Comparison of ENCODE assay signal across 9 mouse cellular contexts in genomic region chr11:90071747-90072146, GRCm38 (mm10). TPM values are rescaled to one million over a fixed set of nuclear protein-coding genes. Genes with fewer than 3 reads are reported as not detected.
DNase-seq lines count a peak whose midpoint lies in the region; ATAC-seq and TF ChIP-seq lines count a peak whose summit lies in the region.
"Had no signal": no experiment of that assay in that cellular context is flagged by ENCODE, and none has a peak within 500 bp of the region (broad histone marks: within the 10 kb centered on the region; RNA-seq: fewer than 3 reads in every experiment).

No protein-coding gene starts in this region.

- no peaks in the 10 kb centered on the region for H3K9me3 ChIP-seq in heart, embryonic 11.5 days (replicated peaks; ENCODE audit: control insufficient read depth, low read length)
- H3K9me3 ChIP-seq in embryonic facial prominence, embryonic 15.5 days (replicated peaks), result no peaks in the 10 kb centered on the region
- H3K9me3 ChIP-seq in lung, embryonic 14.5 days (ENCODE audit: low read depth, low read length), result no peaks in the 10 kb centered on the region
- H3K9me3 ChIP-seq in forebrain, embryonic 10.5 days, result no peaks in the 10 kb centered on the region

- 39% methylated on average over 9 of the region's 9 CpGs for WGBS in heart, embryonic 11.5 days (ENCODE audit: insufficient replicate concordance)
- 21% methylated on average over 9 of the region's 9 CpGs for WGBS in embryonic facial prominence, embryonic 15.5 days
- 16% methylated on average over 9 of the region's 9 CpGs for WGBS in lung, embryonic 14.5 days
- WGBS in forebrain, embryonic 10.5 days, result 64% methylated on average over 9 of the region's 9 CpGs

- H3K27me3 ChIP-seq in heart, embryonic 11.5 days (ENCODE audit: control insufficient read depth, insufficient read depth, low read length), result no peaks in the 10 kb centered on the region
- no peaks in the 10 kb centered on the region for H3K27me3 ChIP-seq in embryonic facial prominence, embryonic 15.5 days
- no peaks in the 10 kb centered on the region for H3K27me3 ChIP-seq in lung, embryonic 14.5 days (ENCODE audit: insufficient read depth, low read length)
- no peaks in the 10 kb centered on the region for H3K27me3 ChIP-seq in forebrain, embryonic 10.5 days (ENCODE audit: poor library complexity, severe bottlenecking)

- intact Hi-C loops in heart, postnatal 36 days (cut with DNase I), result no loop called here

- H3K9ac ChIP-seq in heart, embryonic 11.5 days (ENCODE audit: low read depth, low read length), result no peak overlapping the region
- H3K9ac ChIP-seq in embryonic facial prominence, embryonic 15.5 days, result no peak overlapping the region
- H3K9ac ChIP-seq in lung, embryonic 14.5 days, result no peak overlapping the region

- no peak for ATAC-seq in heart, embryonic 11.5 days (replicated peaks; ENCODE audit: insufficient number of reproducible peaks, low FRiP score, low TSS enrichment)
- ATAC-seq in embryonic facial prominence, embryonic 15.5 days (ENCODE audit: insufficient number of reproducible peaks, low FRiP score, low TSS enrichment, low read depth), result peak; percentile 80
- peak; percentile 78; the same call in 1 of the 2 replicates for ATAC-seq in lung, embryonic 14.5 days (ENCODE audit: insufficient read depth)
- ATAC-seq in inflammation-experienced regulatory T-cells, adult 6 months, result no peak

- peaks cover 5% of the 10 kb centered on the region; the same call in 1 of the 2 replicates for H3K4me1 ChIP-seq in heart, embryonic 11.5 days (ENCODE audit: control insufficient read depth, insufficient read depth, low read length)
- peaks cover 14% of the 10 kb centered on the region; the same call in 1 of the 2 replicates for H3K4me1 ChIP-seq in embryonic facial prominence, embryonic 15.5 days
- H3K4me1 ChIP-seq in lung, embryonic 14.5 days (ENCODE audit: insufficient read depth), result 0 out of 2 replicates have a peak, but pooled peaks cover 5% of the 10 kb centered on the region
- peaks cover 6% of the 10 kb centered on the region for H3K4me1 ChIP-seq in forebrain, embryonic 10.5 days

- H3K4me2 ChIP-seq in heart, embryonic 11.5 days, result peak overlapping the region; percentile 34
- H3K4me2 ChIP-seq in embryonic facial prominence, embryonic 15.5 days (replicated peaks), result peak overlapping the region; percentile 17; the same call in 1 of the 2 replicates
- peak overlapping the region; percentile 23 for H3K4me2 ChIP-seq in lung, embryonic 14.5 days

- no peak for DNase-seq in heart, postnatal 36 days
- DNase-seq in ES-CJ7 (ENCODE audit: low read depth, low spot score), result peak; percentile 2
- peak; percentile 58 for DNase-seq in lung, embryonic 14.5 days
- no peak for DNase-seq in forebrain, embryonic 10.5 days (ENCODE audit: extremely low spot score, low spot score)
- no peak for DNase-seq in testis, postnatal 14 days (ENCODE audit: low spot score)
- DNase-seq: thymus, adult 2 months had no signal

- TF ChIP-seq CTCF in lung, embryonic 14.5 days (IDR thresholded peaks at IDR 0.05; ENCODE audit: low read depth), result no peak

- no peak overlapping the region for H3K27ac ChIP-seq in heart, embryonic 11.5 days (ENCODE audit: low read depth, low read length)
- no peak overlapping the region for H3K27ac ChIP-seq in embryonic facial prominence, embryonic 15.5 days (replicated peaks)
- 0 out of 2 replicates have a peak overlapping the region, but pooled peaks have one; percentile 4 for H3K27ac ChIP-seq in lung, embryonic 14.5 days (ENCODE audit: low read depth)
- H3K27ac ChIP-seq in forebrain, embryonic 10.5 days, result no peak overlapping the region

- H3K4me3 ChIP-seq in heart, embryonic 11.5 days (ENCODE audit: low read depth, low read length), result no peak overlapping the region
- H3K4me3 ChIP-seq in embryonic facial prominence, embryonic 15.5 days (replicated peaks), result no peak overlapping the region
- no peak overlapping the region for H3K4me3 ChIP-seq in lung, embryonic 14.5 days (ENCODE audit: low read depth, low read length)
- H3K4me3 ChIP-seq in forebrain, embryonic 10.5 days, result no peak overlapping the region

- H3K36me3 ChIP-seq in heart, embryonic 11.5 days (ENCODE audit: control insufficient read depth, insufficient read depth, low read length), result no peaks in the 10 kb centered on the region
- H3K36me3 ChIP-seq in embryonic facial prominence, embryonic 15.5 days, result no peaks in the 10 kb centered on the region
- no peaks in the 10 kb centered on the region for H3K36me3 ChIP-seq in lung, embryonic 14.5 days (ENCODE audit: insufficient read depth)
- H3K36me3 ChIP-seq in forebrain, embryonic 10.5 days (replicated peaks), result no peaks in the 10 kb centered on the region

RNA-seq across cellular contexts. Expression of gene Tmem100, which starts 41.6 kb away (rescaled TPM):
- 15.6 and 17.2 TPM in 2 replicates for polyA plus RNA-seq in heart, embryonic 11.5 days (2014; fragmentation: Nextera tagmentation; extraction: Ambion mirVana)
- 10 to 100 TPM; 13.2 to 22.4 TPM for total RNA-seq in heart, postnatal 36 days (2021)
- 27.4 and 30.6 TPM in 2 replicates for polyA plus RNA-seq in embryonic facial prominence, embryonic 15.5 days (2015; fragmentation: Nextera tagmentation; extraction: Ambion mirVana)
- polyA plus RNA-seq in lung, embryonic 14.5 days (2014; fragmentation: Nextera tagmentation; extraction: Ambion mirVana), result 20.9 and 23.0 TPM in 2 replicates
- 4.8 and 6.3 TPM in 2 replicates for polyA plus RNA-seq in forebrain, embryonic 10.5 days (2016; fragmentation: Nextera tagmentation; extraction: Ambion mirVana)
- polyA plus RNA-seq in inflammation-experienced regulatory T-cells, adult 6 months (2017; shearing (Covaris generic)), result not detected

Comparison
In these comparisons a context has a peak if more than half of its experiments do, and no peak if none do; other contexts are left out.
1. ATAC-seq: peak in embryonic facial prominence, embryonic 15.5 days (single experiment) and lung, embryonic 14.5 days (single experiment); none in heart, embryonic 11.5 days (single experiment) and inflammation-experienced regulatory T-cells, adult 6 months (single experiment).
2. DNase-seq: peak in ES-CJ7 (single experiment) and lung, embryonic 14.5 days (single experiment); none in heart, postnatal 36 days (0 of 2), forebrain, embryonic 10.5 days (single experiment) and testis, postnatal 14 days (single experiment).
3. Peak in every context shown above with its lines, with median percentiles within 50 percentile points of each other: H3K4me2 ChIP-seq.